Mouse (Mus musculus) urinary bladder, postnatal 25 days (tissue): ENCODE results near the gene 4833439L19Rik.

Experiments
- DNase-seq: peaks from one replicate; pipeline ENCODE4 v3.0.0; 2022; ENCODE audit warnings: low spot score

4833439L19Rik gene

DNA sequence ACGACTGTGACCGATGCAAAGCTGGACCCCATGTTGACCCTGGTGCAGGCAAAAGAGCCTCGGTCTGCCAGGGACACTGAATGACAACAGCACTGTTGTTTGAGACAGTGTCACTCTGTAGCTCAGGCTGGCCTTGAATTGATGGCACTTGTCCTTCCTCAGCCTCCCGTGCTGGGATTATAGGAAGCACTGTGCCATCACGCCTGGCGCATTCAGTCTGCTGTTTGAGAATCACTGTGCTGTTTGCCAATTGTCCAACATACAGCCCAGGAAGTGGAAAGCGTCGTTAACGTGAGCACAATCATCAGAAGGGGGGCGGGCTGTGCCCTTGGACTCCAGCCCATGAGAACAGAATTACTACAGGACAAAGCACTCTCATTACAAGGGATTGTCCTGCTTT, 16.9 kb upstream of the 4833439L19Rik start:
- DNase-seq: no peak

DNA sequence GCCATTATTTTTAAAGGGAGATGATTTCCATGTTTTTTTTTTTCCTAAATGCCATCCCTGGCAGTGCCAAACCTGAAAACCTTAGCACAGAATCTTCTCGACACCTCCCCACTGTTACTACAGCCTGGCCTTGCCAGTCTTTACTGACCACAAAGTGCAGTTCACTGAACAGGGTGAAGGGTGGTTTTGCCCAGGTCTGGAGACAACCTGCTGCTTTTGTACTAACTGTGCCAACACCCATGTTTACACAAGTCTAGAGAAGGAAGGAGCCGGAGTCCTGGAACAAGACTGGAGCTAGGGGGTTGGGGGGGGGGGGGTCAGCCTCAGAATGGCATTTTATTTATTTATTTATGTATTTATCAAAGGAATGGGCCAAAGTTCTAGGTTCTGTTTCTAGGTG, 16.1 kb upstream of the 4833439L19Rik start:
- DNase-seq: no peak

- DNase-seq: no peak
Observed at GRCm38 (mm10) chr13:54577652-54578507, 12.6 kb upstream of the 4833439L19Rik start.

- peak; percentile 30 for DNase-seq
Observed at GRCm38 (mm10) chr13:54575489-54575888, 10.3 kb upstream of the 4833439L19Rik start.

DNA sequence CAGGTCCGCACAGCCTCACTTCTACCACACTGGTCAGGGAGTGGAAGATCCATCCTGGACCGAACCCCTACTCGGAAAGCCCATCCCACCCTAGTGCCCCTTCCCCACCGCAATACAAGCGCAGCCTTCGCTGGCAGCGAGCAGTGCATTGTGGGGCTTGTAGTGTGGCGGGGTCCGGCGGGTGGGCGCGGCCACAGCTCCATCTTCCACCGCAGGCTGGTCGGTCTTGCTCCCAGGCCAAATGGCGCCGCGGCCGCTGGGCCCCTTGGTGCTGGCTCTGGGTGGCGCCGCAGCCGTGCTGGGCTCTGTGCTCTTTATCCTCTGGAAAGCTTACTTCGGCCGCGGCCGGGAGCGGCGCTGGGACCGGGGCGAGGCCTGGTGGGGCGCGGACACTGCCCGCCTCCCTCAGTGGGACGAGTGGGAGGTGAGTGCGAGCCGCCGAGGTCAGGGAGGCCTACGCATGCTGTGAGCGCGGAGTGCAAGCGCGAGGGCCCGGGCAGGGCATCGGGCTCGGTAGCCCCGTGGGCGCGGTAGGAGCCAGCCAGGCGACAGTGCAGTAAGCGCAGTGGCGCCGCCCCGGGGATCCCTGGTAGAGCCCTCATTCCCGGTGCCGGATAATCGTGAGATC, 9.7 kb upstream of the 4833439L19Rik start, which contains the start of gene Arl10:
Arl10 (plus strand) TSS at position 162 of the 628 bp plus-strand sequence.
- peak; percentile 72 for DNase-seq

DNA sequence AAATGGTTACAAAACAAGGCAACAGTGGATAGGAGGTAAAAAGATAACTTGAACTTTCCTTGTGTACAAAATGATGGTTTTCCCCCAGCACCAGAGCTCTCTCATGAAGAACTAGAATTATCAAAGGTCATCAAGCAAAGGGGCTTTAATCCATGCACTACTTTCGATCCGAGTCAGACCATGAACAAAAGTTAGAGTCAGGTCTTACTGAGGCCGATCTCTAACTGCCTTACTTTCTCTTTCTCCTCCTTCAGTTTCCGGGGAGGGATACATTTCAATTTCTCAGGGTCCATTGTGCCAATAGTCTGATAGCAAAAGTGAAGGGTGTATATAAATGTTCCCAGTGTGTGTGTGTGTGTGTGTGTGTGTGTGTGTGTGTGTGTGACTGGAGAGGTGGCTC, 7.4 kb upstream of the 4833439L19Rik start:
- DNase-seq: no peak

DNA sequence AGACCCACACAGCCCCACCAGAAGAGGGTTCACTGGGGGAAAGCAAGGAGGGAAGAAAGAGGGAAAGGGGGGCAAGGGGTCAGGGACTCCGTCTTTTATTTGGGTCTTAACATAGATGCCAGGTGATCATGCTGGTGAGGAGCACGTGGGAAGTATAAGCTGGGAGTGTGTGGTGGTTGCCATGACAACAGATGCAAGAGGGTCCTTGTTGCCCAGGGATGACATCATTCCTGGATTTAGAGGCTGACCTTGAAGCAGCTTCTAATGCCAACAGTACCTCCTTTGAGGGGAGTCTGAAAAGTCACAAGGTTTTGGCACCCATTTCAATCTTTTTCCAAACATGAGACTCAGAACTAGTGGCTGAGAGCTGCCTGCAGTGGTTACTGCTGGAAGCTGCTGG, 6.4 kb upstream of the 4833439L19Rik start:
- DNase-seq: no peak

DNA sequence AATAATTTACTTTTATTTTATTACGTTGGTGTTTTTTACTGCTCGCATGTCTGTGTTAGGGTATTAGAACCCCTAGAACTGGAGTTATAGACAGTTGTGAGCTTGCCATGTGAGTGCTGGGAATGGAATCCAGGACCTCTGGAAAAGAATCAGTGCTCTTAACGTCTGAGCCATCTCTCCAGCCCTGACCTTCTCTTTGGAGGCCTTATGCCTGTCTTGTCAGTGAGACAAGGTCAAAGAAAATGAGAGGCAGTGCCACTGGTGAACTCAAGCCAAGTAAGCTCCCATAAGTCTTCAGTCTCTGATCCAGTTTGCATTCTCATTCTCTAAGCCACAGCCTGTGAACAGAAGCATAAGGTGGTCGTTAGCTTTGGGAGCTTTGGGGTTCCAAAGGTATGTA, 5.5 kb upstream of the 4833439L19Rik start:
- DNase-seq: no peak

DNA sequence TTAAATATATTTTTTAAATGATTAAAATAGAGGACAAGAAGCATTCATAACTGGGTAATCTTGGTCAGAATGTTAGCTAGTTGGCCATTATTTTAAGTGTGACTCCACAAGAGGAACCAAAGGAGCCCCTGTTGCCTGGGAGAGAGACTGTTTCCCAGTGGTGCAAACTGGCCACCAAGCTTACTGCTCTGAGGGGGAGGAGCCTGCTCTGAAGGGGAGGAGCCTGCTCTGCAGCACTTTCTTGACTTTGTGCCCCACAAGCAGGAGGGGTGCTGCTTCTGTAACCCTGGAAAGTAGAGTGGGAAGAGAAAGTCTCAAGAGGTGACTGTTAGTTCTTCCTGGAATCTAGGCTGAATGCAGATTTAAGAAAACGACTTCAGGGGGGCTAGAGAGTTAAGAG, 4.0 kb upstream of the 4833439L19Rik start:
- no peak for DNase-seq

GRCm38 (mm10) chr13:54568380-54568779, 3.1 kb upstream of the 4833439L19Rik start:
- no peak for DNase-seq

DNA sequence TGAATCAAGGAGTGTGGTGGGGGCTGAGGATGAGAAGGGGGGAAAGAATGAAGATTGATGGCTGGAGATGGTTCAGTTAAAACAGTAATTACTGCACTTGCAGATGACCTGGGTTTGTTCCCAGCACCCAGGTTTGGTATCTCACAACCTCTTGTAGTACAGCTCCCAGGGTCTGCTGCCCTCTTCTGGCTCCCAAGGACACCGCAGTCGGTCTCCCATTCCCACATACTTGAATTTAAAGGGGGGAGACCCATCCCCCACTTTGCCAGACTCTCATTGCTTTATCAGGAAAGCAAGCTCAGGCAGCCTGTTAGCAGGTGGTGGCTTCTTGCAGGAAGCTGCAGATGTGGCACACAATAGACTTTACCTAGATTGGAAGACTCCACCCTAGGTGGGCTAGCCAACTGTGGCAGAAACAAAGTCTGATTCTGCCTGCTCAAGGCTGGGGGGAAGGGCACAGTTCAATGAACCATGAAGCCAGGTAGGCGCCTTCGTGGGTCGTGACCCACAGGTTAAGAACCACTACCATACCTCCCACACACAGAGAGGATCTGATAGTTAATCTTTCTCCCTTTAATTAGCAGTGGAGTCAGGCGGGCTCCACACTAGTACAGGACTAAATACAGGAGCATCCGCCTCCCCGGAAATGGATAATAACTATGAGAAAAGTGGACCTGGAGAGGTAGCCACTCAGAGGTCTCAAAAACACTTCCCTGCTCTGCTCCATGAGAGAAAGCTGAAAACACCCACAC, 535 bp upstream of the 4833439L19Rik start:
- peak; percentile 38 for DNase-seq

DNA sequence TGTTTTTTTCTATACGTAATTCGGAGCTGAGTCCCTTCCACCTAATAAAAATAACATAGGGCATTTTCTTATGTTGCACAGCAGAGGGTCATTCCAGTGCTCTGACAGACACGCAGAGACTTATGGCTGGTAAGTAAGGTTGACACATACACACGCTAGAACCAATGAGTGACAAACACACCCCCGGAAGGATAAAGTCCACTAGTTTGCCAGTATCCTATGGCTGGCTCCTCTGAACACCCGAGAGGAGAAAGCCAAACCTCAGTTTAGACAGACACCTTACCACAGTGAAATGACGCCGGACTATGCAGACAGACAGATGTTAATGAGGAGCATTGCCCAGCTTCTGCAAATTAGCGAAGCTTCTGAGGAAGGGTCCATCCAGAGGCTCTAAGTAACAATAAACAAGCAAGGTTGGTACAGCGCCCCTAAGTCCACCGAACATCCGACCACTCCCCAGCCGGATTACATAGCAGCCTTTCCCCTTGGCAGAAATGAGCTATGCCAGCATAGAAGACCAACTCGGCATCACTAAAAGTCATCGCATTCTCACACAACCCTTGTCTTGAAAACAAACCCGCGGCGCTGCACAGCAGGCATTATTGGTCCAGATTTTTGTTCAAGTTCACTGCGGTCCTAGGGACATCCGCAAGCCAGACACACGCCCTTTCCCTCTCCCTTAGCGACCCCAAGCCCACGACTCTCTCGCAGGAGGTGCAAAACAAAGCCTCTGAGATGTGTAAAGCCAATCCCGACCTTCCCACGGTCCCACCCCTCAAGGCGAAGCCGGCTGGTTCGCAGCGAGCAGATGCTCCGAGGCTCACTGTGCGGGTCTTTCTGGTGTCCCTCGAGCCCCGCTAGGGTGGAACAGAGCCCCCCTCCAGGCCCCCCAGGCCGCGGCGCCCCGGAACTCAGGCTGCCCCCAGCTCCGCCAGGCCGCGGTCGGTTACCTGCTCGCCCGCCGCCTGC, 719 bp downstream of the 4833439L19Rik start:
- no peak for DNase-seq

- no peak for DNase-seq
Observed at GRCm38 (mm10) chr13:54562562-54562961, 2.7 kb downstream of the 4833439L19Rik start.

DNA sequence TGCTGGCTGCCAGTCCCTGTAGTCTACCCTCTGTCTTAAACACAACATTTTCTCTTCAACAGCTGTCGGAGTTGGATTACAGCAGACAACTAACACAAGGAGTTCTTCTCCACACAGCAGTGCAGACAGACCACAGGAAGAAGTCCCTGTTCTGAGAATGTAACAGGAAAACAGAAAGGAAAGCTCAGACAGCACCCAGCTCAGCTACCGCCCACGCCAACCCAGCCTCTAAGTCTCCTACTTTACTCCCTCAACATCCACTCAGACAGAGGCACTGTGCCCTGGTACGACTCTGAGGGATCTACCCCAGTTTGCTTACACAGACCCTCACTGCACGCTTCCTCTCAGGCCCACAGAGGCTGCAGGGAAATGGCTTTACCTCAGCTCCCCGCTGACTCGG, 4.6 kb downstream of the 4833439L19Rik start:
- no peak for DNase-seq

DNA sequence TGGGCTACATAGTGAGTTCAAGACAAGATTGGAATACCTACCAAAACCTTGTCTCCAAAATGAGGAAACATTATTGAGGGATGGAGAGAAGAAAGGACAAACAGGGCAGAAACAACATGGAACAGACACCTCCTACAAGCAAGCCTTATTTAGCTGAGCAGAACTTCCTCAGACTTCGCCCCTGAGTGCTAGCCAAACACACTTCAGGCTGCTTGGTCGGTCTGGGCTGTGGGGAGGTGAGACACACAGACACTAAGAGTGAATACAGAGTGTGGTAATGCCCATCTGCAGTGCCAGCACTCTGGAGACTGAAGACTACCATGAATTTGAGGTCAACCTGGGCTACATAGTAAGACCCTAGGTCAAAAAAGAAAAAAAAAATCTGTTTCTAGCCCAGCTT, 5.6 kb downstream of the 4833439L19Rik start:
- DNase-seq: no peak

DNA sequence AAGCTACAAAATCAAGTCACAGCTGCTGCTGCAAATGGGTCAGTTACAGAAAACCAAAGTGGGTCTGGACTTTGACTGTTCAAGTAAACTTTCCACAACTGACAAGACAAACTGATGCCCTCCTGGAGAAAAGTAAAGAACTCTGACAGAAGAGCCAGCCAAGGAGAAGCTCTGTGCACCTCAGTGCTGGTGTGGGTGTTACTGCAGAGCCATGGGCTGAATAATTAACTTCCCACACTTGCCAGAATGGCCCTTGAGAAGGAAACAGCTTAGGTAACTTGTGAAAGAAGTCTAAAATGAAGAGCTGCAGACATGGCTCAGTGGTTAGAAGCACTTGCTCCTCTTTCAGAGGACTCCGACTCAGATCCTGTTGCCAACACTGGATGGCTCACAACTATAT, 7.6 kb downstream of the 4833439L19Rik start:
- DNase-seq: no peak

GRCm38 (mm10) chr13:54556796-54557195, 8.4 kb downstream of the 4833439L19Rik start:
- no peak for DNase-seq

GRCm38 (mm10) chr13:54556176-54556575, 9.1 kb downstream of the 4833439L19Rik start:
- no peak for DNase-seq

DNA sequence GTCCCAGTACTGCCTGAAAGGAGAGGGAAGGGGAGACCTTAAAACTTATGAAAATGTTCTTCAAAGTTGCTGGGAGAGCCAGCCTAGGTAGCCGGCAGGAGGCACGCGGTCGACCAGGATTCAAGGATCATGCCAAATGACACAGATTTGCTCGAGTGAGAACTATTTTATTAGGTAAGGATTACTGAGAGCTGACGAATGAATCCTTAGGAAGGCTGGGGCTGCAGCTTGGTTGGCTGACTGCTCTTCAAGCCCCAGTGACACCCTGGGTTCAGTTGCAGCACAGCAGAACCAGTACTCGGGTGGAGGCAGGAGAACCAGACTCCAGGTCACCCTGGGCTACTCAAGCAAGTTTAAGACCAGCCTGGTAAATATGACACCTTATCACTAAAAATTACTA, 17.2 kb downstream of the 4833439L19Rik start:
- no peak for DNase-seq

- no peak for DNase-seq
Observed at GRCm38 (mm10) chr13:54532134-54532533, 33.1 kb downstream of the 4833439L19Rik start.

- no peak for DNase-seq
Observed at GRCm38 (mm10) chr13:54527140-54527539, 38.1 kb downstream of the 4833439L19Rik start.

DNA sequence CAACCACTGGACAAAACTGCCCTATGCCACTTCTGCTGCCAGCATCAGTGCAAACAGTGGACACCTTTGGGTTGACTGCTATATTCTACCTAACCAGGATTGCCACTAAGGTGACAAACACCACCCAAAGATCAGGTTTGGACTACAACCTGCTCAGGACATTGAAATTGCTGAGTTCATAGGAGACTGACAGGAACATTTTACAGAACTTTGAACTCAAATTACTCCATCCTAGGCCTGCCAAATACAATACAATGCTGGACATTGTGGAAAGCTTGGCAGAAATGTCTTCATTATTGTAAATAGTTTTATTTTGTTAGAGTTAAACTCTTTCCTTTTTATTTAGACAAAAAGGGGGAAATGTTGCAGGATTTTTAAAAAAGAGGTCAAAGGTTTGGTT, 44.1 kb downstream of the 4833439L19Rik start:
- no peak for DNase-seq
